Mouse (Mus musculus): Measurements from ENCODE around the gene Cilp. TPM values are rescaled to one million over a fixed set of nuclear protein-coding genes. Genes with fewer than 3 reads are reported as not detected.
A peak's percentile ranks its signal among the peaks of the same experiment; 100 is the strongest.
"Not testable (repeated sequence)": the region's sequence is repeated elsewhere in the genome, so short reads cannot be mapped to it uniquely, and the experiment has no call there.

The Cilp gene
- polyA plus RNA-seq, 1 experiment from 2014 or later: 0.90 TPM

DNA sequence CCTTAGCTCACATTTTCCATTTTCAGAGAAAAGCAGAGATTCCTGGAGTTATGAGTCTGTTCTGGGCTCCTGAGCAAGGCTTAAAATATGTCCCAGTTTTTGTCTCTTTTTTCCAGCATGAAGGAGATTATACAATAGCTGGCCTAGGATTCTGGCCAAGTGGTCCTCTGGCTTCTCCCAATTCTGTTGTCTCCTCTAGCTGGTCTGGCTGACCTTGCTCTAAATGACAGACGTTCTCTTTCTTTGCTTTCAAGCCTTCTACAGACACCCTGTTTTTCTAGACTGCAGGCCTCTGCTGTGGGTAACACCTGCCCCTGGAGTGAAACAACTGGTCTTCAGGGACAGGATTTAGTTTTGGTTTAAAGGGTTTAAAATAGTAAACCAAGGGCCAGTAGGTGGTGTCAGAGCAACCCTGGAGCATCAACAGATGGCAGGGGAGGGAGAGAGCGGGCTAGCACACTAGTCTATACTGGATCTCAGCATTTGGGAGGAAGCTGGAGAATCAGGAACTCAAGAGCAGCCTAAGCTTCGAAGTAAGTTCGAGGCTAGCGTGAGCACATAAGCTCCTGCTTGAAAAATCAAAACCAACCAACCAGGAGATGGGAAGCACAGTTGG lies 16.7 kb downstream of the Cilp start:
- no peak overlapping the region for H3K27ac ChIP-seq (ENCODE audit: low read length)
- ATAC-seq (ENCODE audit: insufficient read depth, low FRiP score): no peak
- H3K36me3 ChIP-seq (ENCODE audit: control insufficient read depth, insufficient read depth, low read length): no peaks in the 10 kb centered on the region
- WGBS: 73% methylated on average over 5 of the region's 5 CpGs
- H3K4me2 ChIP-seq (ENCODE audit: low read depth, low read length): no peak overlapping the region
- no peaks in the 10 kb centered on the region for H3K9me3 ChIP-seq (replicated peaks; ENCODE audit: control insufficient read depth, low read length)
- H3K9ac ChIP-seq (ENCODE audit: low read length): no peak overlapping the region
- peaks cover 3% of the 10 kb centered on the region; the same call in 1 of the 2 replicates for H3K27me3 ChIP-seq (ENCODE audit: control insufficient read depth, insufficient read depth, low read length)
- no peak overlapping the region for H3K4me3 ChIP-seq (replicated peaks; ENCODE audit: low read length)
- H3K4me1 ChIP-seq (ENCODE audit: control insufficient read depth, insufficient read depth, low read length): no peaks in the 10 kb centered on the region

DNA sequence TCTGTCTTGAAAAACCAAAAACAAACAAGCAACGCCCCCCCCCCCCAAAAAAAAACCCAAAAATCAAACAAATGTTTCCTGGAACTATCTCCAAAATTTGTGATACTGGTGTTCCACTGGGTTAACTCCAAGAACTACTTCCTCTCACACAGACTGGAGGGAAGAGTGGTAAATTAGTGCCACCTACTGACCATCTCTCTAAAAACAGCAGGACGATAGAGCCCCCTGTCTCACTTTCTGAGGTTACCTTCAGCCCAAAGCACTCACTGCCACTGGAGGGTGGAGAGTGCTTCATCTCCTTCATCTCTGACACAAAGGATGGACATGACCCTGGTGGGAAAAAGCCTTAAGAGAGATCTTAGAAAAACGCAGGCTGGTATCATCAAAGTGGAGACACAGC lies 18.3 kb downstream of the Cilp start:
- ATAC-seq (ENCODE audit: insufficient read depth, low FRiP score): peak; percentile 62
- Histone ChIP-seq H3K9ac (ENCODE audit: low read length) (no peak overlapping the region), H3K4me2 (ENCODE audit: low read depth, low read length) (no peak overlapping the region), H3K27me3 (ENCODE audit: control insufficient read depth, insufficient read depth, low read length) (peaks cover 3% of the 10 kb centered on the region; the same call in 1 of the 2 replicates), H3K36me3 (ENCODE audit: control insufficient read depth, insufficient read depth, low read length) (no peaks in the 10 kb centered on the region), H3K27ac (ENCODE audit: low read length) (no peak overlapping the region), H3K4me1 (ENCODE audit: control insufficient read depth, insufficient read depth, low read length) (no peaks in the 10 kb centered on the region), H3K9me3 (replicated peaks; ENCODE audit: control insufficient read depth, low read length) (no peaks in the 10 kb centered on the region), H3K4me3 (replicated peaks; ENCODE audit: low read length) (no peak overlapping the region)
- WGBS: 3% methylated on average over 3 of the region's 3 CpGs

- not testable (repeated sequence) for ATAC-seq (ENCODE audit: insufficient read depth, low FRiP score); H3K27me3 ChIP-seq (ENCODE audit: control insufficient read depth, insufficient read depth, low read length); H3K9ac ChIP-seq (ENCODE audit: low read length); H3K27ac ChIP-seq (ENCODE audit: low read length); H3K36me3 ChIP-seq (ENCODE audit: control insufficient read depth, insufficient read depth, low read length); H3K4me1 ChIP-seq (ENCODE audit: control insufficient read depth, insufficient read depth, low read length); H3K9me3 ChIP-seq (replicated peaks; ENCODE audit: control insufficient read depth, low read length); H3K4me3 ChIP-seq (replicated peaks; ENCODE audit: low read length); H3K4me2 ChIP-seq (ENCODE audit: low read depth, low read length)
- 78% methylated on average over 5 of the region's 5 CpGs for WGBS
These were observed 23.3 kb downstream of the Cilp start for GRCm38 (mm10) chr9:65288252-65288651.

DNA sequence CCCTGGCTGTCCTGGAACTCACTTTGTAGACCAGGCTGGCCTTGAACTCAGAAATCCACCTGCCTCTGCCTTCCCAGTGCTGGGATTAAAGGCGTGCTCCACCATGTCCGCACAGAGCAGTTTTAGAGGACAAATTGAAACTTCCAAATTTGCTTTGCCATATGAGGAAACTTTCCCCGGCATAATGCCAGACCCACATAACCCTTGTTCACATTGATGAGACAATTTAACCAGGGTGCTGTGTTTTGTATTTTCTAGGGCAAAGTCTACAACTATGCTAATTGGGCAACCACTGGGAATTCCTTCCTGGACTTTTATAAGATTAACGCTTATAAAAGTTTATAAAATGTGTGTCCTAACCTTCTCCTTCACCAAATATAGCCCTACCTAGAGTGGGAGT lies 25.0 kb downstream of the Cilp start:
- H3K36me3 ChIP-seq (ENCODE audit: control insufficient read depth, insufficient read depth, low read length): no peaks in the 10 kb centered on the region
- 90% methylated on average over 4 of the region's 4 CpGs for WGBS
- ATAC-seq (ENCODE audit: insufficient read depth, low FRiP score): no peak
- no peak overlapping the region for H3K4me3 ChIP-seq (replicated peaks; ENCODE audit: low read length)
- no peak overlapping the region for H3K9ac ChIP-seq (ENCODE audit: low read length)
- H3K27me3 ChIP-seq (ENCODE audit: control insufficient read depth, insufficient read depth, low read length): no peaks in the 10 kb centered on the region
- no peak overlapping the region for H3K4me2 ChIP-seq (ENCODE audit: low read depth, low read length)
- H3K27ac ChIP-seq (ENCODE audit: low read length): no peak overlapping the region
- H3K9me3 ChIP-seq (replicated peaks; ENCODE audit: control insufficient read depth, low read length): no peaks in the 10 kb centered on the region
- peaks cover 4% of the 10 kb centered on the region; the same call in 1 of the 2 replicates for H3K4me1 ChIP-seq (ENCODE audit: control insufficient read depth, insufficient read depth, low read length)

- Histone ChIP-seq H3K27me3 (ENCODE audit: control insufficient read depth, insufficient read depth, low read length) (no peaks in the 10 kb centered on the region), H3K4me3 (replicated peaks; ENCODE audit: low read length) (no peak overlapping the region; the same call in 1 of the 2 replicates), H3K27ac (ENCODE audit: low read length) (no peak overlapping the region), H3K4me2 (ENCODE audit: low read depth, low read length) (no peak overlapping the region), H3K4me1 (ENCODE audit: control insufficient read depth, insufficient read depth, low read length) (peaks cover 15% of the 10 kb centered on the region), H3K36me3 (ENCODE audit: control insufficient read depth, insufficient read depth, low read length) (0 out of 2 replicates have a peak, but pooled peaks cover 1% of the 10 kb centered on the region), H3K9me3 (replicated peaks; ENCODE audit: control insufficient read depth, low read length) (no peaks in the 10 kb centered on the region), H3K9ac (ENCODE audit: low read length) (no peak overlapping the region)
- WGBS: 80% methylated on average over 3 of the region's 3 CpGs
- no peak for ATAC-seq (ENCODE audit: insufficient read depth, low FRiP score)
These were observed 27.4 kb downstream of the Cilp start for GRCm38 (mm10) chr9:65292421-65292820.

GRCm38 (mm10) chr9:65293119-65293518 lies 28.1 kb downstream of the Cilp start:
- peak overlapping the region; percentile 82; the same call in 1 of the 2 replicates for H3K27ac ChIP-seq (ENCODE audit: low read length)
- H3K27me3 ChIP-seq (ENCODE audit: control insufficient read depth, insufficient read depth, low read length): no peaks in the 10 kb centered on the region
- 0 out of 2 replicates have a peak, but pooled peaks cover 4% of the 10 kb centered on the region for H3K36me3 ChIP-seq (ENCODE audit: control insufficient read depth, insufficient read depth, low read length)
- H3K9me3 ChIP-seq (replicated peaks; ENCODE audit: control insufficient read depth, low read length): no peaks in the 10 kb centered on the region
- H3K4me3 ChIP-seq (replicated peaks; ENCODE audit: low read length): peak overlapping the region; percentile 97
- peaks cover 15% of the 10 kb centered on the region for H3K4me1 ChIP-seq (ENCODE audit: control insufficient read depth, insufficient read depth, low read length)
- no peak for ATAC-seq (ENCODE audit: insufficient read depth, low FRiP score)
- H3K4me2 ChIP-seq (ENCODE audit: low read depth, low read length): peak overlapping the region; percentile 57
- peak overlapping the region; percentile 83 for H3K9ac ChIP-seq (ENCODE audit: low read length)
- WGBS: 16% methylated on average over 5 of the region's 5 CpGs

DNA sequence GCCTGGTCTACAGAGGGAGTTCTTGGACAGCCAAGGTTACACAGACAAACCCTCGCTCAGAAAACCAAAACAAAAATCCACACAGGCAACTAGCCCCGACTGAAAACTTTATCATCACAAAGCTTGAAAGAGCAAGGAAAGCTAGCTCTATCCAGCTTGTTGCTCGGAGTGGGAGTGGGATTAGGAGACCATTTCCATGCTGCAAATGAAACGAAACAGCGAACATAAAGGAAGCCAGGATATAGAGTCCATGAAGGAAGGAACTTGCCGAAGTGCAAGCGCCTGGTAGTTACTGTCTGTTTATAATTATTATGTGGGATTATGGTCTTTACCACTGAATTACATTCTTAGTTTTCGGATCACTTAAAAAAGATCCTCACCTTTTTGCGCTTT lies 28.6 kb downstream of the Cilp start:
- Histone ChIP-seq H3K27me3 (ENCODE audit: control insufficient read depth, insufficient read depth, low read length) (no peaks in the 10 kb centered on the region), H3K27ac (ENCODE audit: low read length) (peak overlapping the region; percentile 82), H3K4me2 (ENCODE audit: low read depth, low read length) (peak overlapping the region; percentile 57), H3K36me3 (ENCODE audit: control insufficient read depth, insufficient read depth, low read length) (0 out of 2 replicates have a peak, but pooled peaks cover 4% of the 10 kb centered on the region), H3K9ac (ENCODE audit: low read length) (peak overlapping the region; percentile 83), H3K9me3 (replicated peaks; ENCODE audit: control insufficient read depth, low read length) (no peaks in the 10 kb centered on the region), H3K4me1 (ENCODE audit: control insufficient read depth, insufficient read depth, low read length) (peaks cover 15% of the 10 kb centered on the region), H3K4me3 (replicated peaks; ENCODE audit: low read length) (peak overlapping the region; percentile 97)
- WGBS: 0% methylated on average over 9 of the region's 9 CpGs
- peak; percentile 16; the same call in 1 of the 2 replicates for ATAC-seq (ENCODE audit: insufficient read depth, low FRiP score)

DNA sequence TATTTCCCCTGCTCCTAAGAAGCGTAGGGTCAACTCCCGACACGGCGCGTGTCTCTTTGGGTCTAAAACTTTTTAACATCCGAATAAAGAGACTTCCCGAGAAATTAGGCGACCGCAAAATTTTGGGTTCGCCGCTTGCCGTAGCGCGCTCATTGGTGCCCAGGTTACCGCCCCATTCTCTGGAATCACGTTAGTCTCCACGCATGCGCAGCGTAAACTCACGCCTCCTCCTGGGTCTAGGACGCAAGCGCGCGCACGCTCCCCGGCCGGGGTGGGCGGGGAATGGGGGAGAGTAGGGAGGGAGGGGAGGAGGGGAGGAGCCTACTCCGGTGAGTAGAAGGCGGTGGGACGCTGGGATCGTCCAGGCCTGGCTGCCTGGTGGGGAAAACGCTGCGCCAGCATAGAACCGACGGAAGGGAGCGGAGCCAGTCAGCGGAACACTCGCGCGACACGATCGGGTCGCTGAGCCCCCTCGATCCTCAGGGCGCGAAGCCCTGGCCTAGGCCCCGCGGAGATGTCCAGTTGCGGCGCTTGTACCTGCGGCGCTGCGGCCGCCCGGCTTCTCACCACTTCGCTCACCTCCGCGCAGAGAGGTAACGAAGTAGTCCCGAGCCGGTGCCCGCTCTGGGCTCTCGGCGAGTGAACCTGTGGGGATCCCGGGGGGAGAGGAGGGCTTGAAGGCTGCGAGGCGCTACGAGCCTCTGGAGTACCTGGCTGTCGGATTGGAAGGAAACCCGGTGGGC lies 29.2 kb downstream of the Cilp start, which contains the start of gene Clpx:
Gene Clpx, plus strand, starts transcription at position 288 of the 743 bp plus-strand sequence.
- peak within 1 kb of the TSS; percentile 88 for H3K27ac ChIP-seq (ENCODE audit: low read length)
- H3K4me1 ChIP-seq (ENCODE audit: control insufficient read depth, insufficient read depth, low read length): peaks cover 15% of the 10 kb centered on the region
- no peaks in the 10 kb centered on the region for H3K27me3 ChIP-seq (ENCODE audit: control insufficient read depth, insufficient read depth, low read length)
- peak within 1 kb of the TSS; percentile 84 for H3K4me2 ChIP-seq (ENCODE audit: low read depth, low read length)
- no peaks in the 10 kb centered on the region for H3K9me3 ChIP-seq (replicated peaks; ENCODE audit: control insufficient read depth, low read length)
- H3K4me3 ChIP-seq (replicated peaks; ENCODE audit: low read length): peak within 1 kb of the TSS; percentile 97
- WGBS: under 1% methylated on average over 71 of the region's 71 CpGs
- 0 out of 2 replicates have a peak, but pooled peaks cover 4% of the 10 kb centered on the region for H3K36me3 ChIP-seq (ENCODE audit: control insufficient read depth, insufficient read depth, low read length)
- H3K9ac ChIP-seq (ENCODE audit: low read length): peak within 1 kb of the TSS; percentile 97
- peak; percentile 96 for ATAC-seq (ENCODE audit: insufficient read depth, low FRiP score)

All from stomach, embryonic 16.5 days (tissue).